Mouse (Mus musculus) midbrain, embryonic 16.5 days (tissue): ENCODE results near the gene Lrrc75b. TPM values are rescaled to one million over a fixed set of nuclear protein-coding genes. Genes with fewer than 3 reads are reported as not detected.
"Not testable (repeated sequence)": the region's sequence is repeated elsewhere in the genome, so short reads cannot be mapped to it uniquely, and the experiment has no call there.

Experiments used
- ATAC-seq: fragments of 200-750 bp; cut with Nextera tagmentation; 2 replicates; pipeline ENCODE4 v1.8.0; 2017; ENCODE audit warnings: moderate TSS enrichment
- H3K27ac ChIP-seq: fragments of 300-500 bp; sonication (generic); 2 replicates; pipeline ENCODE4 v1.5.1; 2014; ENCODE audit warnings: mild to moderate bottlenecking, low read length, mixed read lengths
- H3K27me3 ChIP-seq: fragments of 300-500 bp; sonication (generic); 2 replicates; pipeline ENCODE4 v1.6.1; 2014; ENCODE audit warnings: low read depth, low read length, mixed read lengths; ENCODE audit not compliant: control insufficient read depth, insufficient read depth
- H3K36me3 ChIP-seq: fragments of 300-500 bp; sonication (generic); 2 replicates; pipeline ENCODE4 v1.6.1; 2014; ENCODE audit warnings: mild to moderate bottlenecking, low read length, moderate library complexity, mixed read lengths; ENCODE audit not compliant: control insufficient read depth, insufficient read depth
- H3K4me1 ChIP-seq: fragments of 300-500 bp; sonication (generic); 2 replicates; pipeline ENCODE4 v1.6.1; 2014; ENCODE audit warnings: mild to moderate bottlenecking, low read length, mixed read lengths; ENCODE audit not compliant: control insufficient read depth, insufficient read depth
- H3K4me2 ChIP-seq: fragments of 300-500 bp; sonication (generic); 2 replicates; pipeline ENCODE4 v1.6.1; 2014; ENCODE audit warnings: mild to moderate bottlenecking, low read length, mixed read lengths
- H3K4me3 ChIP-seq: fragments of 300-500 bp; sonication (generic); 2 replicates; pipeline ENCODE4 v1.5.1; 2014; ENCODE audit warnings: low read depth, mild to moderate bottlenecking, low read length, moderate library complexity, mixed read lengths
- H3K9ac ChIP-seq: fragments of 300-500 bp; sonication (generic); 2 replicates; pipeline ENCODE4 v1.6.1; 2014; ENCODE audit warnings: low read depth, low read length, mixed read lengths
- H3K9me3 ChIP-seq: fragments of 300-500 bp; sonication (generic); replicated peaks from 2 replicates; pipeline ENCODE4 v1.6.1; 2014; ENCODE audit warnings: mild to moderate bottlenecking, low read length, mixed read lengths; ENCODE audit not compliant: control insufficient read depth, poor library complexity, severe bottlenecking
- WGBS: fragments of 180-500 bp; shearing (Covaris S2); extraction: QIAGEN DNeasy Blood & Tissue Kit; methylation state at CpG from one replicate; pipeline ENCODE4 v1.1.7; 2014; 5-methylcytosine and 5-hydroxymethylcytosine counted together
- polyA plus RNA-seq: library from polyadenylated mRNA; unstranded; fragments of >200 nt; fragmentation: Nextera tagmentation; extraction: Ambion mirVana; gene quantifications from 2 replicates; pipeline ENCODE4 v1.2.1, GENCODE M21; 2015

Lrrc75b gene
- polyA plus RNA-seq, 1 experiment from 2014 or later, result 44.7 TPM

DNA sequence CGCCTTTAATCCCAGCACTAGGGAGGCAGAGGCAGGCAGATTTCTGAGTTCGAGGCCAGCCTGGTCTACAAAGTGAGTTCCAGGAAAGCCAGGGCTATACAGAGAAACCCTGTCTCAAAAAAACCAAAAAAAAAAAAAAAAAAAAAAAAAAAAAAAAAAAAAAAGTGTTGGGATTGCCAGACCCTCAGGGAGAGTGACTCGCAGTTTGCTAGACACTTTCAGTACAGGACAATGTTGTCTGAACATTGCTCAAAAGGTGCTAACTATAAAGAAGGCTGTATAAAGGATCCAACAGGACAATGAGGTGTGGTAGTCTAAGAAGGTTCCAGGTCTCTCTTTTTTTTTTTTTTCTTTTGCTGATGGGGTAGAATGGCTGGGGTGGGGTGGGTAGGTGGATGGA is 54.2 kb downstream of the Lrrc75b start:
- peaks cover 35% of the 10 kb centered on the region for H3K36me3 ChIP-seq
- not testable (repeated sequence) for H3K9me3 ChIP-seq, H3K27me3 ChIP-seq, H3K27ac ChIP-seq, H3K4me3 ChIP-seq, ATAC-seq, H3K9ac ChIP-seq, H3K4me1 ChIP-seq, H3K4me2 ChIP-seq
- WGBS, result 99% methylated on average over 3 of the region's 3 CpGs

GRCm38 (mm10) chr10:75505130-75505495 is 55.0 kb downstream of the Lrrc75b start:
- Histone ChIP-seq H3K4me1 (no peaks in the 10 kb centered on the region), H3K4me2 (no peak overlapping the region), H3K9ac (no peak overlapping the region), H3K4me3 (no peak overlapping the region), H3K36me3 (peaks cover 28% of the 10 kb centered on the region), H3K9me3 (no peaks in the 10 kb centered on the region), H3K27me3 (no peaks in the 10 kb centered on the region), H3K27ac (no peak overlapping the region)
- 77% methylated on average over 3 of the region's 3 CpGs for WGBS
- no peak for ATAC-seq

GRCm38 (mm10) chr10:75504234-75505129 is 55.6 kb downstream of the Lrrc75b start:
- Histone ChIP-seq H3K27ac (no peak overlapping the region), H3K9ac (no peak overlapping the region), H3K9me3 (no peaks in the 10 kb centered on the region), H3K4me1 (no peaks in the 10 kb centered on the region), H3K36me3 (peaks cover 22% of the 10 kb centered on the region), H3K27me3 (no peaks in the 10 kb centered on the region), H3K4me2 (no peak overlapping the region), H3K4me3 (no peak overlapping the region)
- no peak for ATAC-seq
- WGBS, result 92% methylated on average over 8 of the region's 8 CpGs

DNA sequence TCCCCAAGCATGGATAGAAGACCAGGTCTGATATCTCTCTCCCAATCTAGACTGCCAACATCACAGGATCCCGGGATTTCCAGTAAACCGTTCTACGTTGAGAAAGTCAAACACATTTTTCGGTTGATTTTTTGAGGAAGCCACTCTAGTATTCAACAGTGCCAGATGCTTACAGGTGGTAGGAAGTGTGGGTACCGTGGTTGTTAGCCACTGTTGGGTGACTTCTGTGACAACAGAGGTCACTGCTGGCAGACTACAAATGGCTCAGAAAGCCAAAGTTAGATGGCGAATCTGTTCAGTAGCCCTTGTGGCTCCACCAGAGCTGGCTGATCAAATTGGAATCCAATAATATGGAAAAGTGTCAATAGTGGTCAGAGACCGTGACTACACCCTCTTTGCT is 56.4 kb downstream of the Lrrc75b start:
- ATAC-seq, result no peak
- H3K9ac ChIP-seq, result no peak overlapping the region
- no peaks in the 10 kb centered on the region for H3K4me1 ChIP-seq
- no peaks in the 10 kb centered on the region for H3K27me3 ChIP-seq
- H3K4me2 ChIP-seq, result no peak overlapping the region
- peaks cover 16% of the 10 kb centered on the region for H3K36me3 ChIP-seq
- 93% methylated on average over 7 of the region's 7 CpGs for WGBS
- H3K4me3 ChIP-seq, result no peak overlapping the region
- H3K9me3 ChIP-seq, result no peaks in the 10 kb centered on the region
- no peak overlapping the region for H3K27ac ChIP-seq

DNA sequence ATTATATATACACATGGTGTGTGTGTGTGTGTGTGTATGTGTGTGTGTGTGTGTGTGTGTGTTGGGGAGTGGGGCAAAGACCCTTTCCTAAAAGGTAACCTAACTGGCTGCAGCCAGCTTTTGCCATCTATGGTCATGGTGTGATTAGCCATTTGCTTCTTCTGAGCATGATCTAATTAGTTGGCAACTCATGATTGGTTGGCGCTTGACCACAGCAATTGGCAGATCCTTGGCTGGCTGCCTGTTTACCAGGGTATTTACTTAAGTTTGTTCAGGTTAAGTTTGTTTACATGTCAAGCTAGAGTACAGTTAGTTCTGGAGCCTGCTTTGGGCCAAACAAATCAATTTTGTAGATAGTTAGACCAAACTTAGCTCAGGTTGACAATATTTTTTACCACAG is 58.5 kb downstream of the Lrrc75b start:
- no peaks in the 10 kb centered on the region for H3K9me3 ChIP-seq
- WGBS, result 88% methylated on average over 1 of the region's 1 CpGs
- no peaks in the 10 kb centered on the region for H3K4me1 ChIP-seq
- no peak overlapping the region for H3K4me2 ChIP-seq
- H3K27ac ChIP-seq, result no peak overlapping the region
- H3K4me3 ChIP-seq, result no peak overlapping the region
- no peaks in the 10 kb centered on the region for H3K36me3 ChIP-seq
- no peaks in the 10 kb centered on the region for H3K27me3 ChIP-seq
- no peak for ATAC-seq
- no peak overlapping the region for H3K9ac ChIP-seq

- H3K4me3 ChIP-seq, result no peak overlapping the region
- no peak overlapping the region for H3K27ac ChIP-seq
- no peaks in the 10 kb centered on the region for H3K36me3 ChIP-seq
- H3K9me3 ChIP-seq, result no peaks in the 10 kb centered on the region
- 77% methylated on average over 7 of the region's 7 CpGs for WGBS
- no peak overlapping the region for H3K9ac ChIP-seq
- H3K27me3 ChIP-seq, result no peaks in the 10 kb centered on the region
- no peak for ATAC-seq
- H3K4me1 ChIP-seq, result no peaks in the 10 kb centered on the region
- no peak overlapping the region for H3K4me2 ChIP-seq
These were observed 59.8 kb downstream of the Lrrc75b start for GRCm38 (mm10) chr10:75500345-75500744.

Other genes with a start within 250 kb of the Lrrc75b start
- gene Adora2a, start 243.5 kb downstream of the Lrrc75b start, polyA plus RNA-seq, result 3.7 and 3.8 TPM in 2 replicates
- gene Upb1, start 159.2 kb downstream of the Lrrc75b start, polyA plus RNA-seq, result 0.41 and 0.42 TPM in 2 replicates
- gene Snrpd3, start 42.8 kb downstream of the Lrrc75b start, polyA plus RNA-seq, result 125 and 136 TPM in 2 replicates
- gene Gucd1, start 42.4 kb downstream of the Lrrc75b start, polyA plus RNA-seq, result 19.7 and 20.7 TPM in 2 replicates
- gene Ggt1, start 1.3 kb upstream of the Lrrc75b start, polyA plus RNA-seq, result 1.3 TPM in 2 replicates
- 2.1 and 2.5 TPM in 2 replicates for gene Ggt5, start 29.0 kb upstream of the Lrrc75b start, polyA plus RNA-seq
- 3.1 and 4.9 TPM in 2 replicates for gene Susd2, start 83.7 kb upstream of the Lrrc75b start, polyA plus RNA-seq
- 32.7 and 36.1 TPM in 2 replicates for gene Cabin1, start 204.0 kb upstream of the Lrrc75b start, polyA plus RNA-seq
- gene Ddt, start 213.1 kb upstream of the Lrrc75b start, polyA plus RNA-seq, result 70.1 and 77.0 TPM in 2 replicates
- not detected in 2 replicates for gene Gm20441, start 220.6 kb upstream of the Lrrc75b start, polyA plus RNA-seq
- 0.53 and 1.4 TPM in 2 replicates for gene Gstt3, start 221.1 kb upstream of the Lrrc75b start, polyA plus RNA-seq
- 18.7 and 20.3 TPM in 2 replicates for gene Gstt1, start 238.3 kb upstream of the Lrrc75b start, polyA plus RNA-seq